Mouse (Mus musculus) monocyte, adult 5-6 weeks (primary cell): ENCODE data around the gene Ppa2. TPM values are rescaled to one million over a fixed set of nuclear protein-coding genes. Genes with fewer than 3 reads are reported as not detected.

Experiments
- ATAC-seq: fragments of 153-309, 156-312 bp; replicated peaks from 2 replicates; pipeline ENCODE4 v1.8.0; 2017; ENCODE audit warnings: mild to moderate bottlenecking; ENCODE audit not compliant: low TSS enrichment, insufficient number of reproducible peaks, severe bottlenecking, poor library complexity, low FRiP score
- total RNA-seq: library from RNA; stranded (forward); fragments of 200-1000, 200-491, 200-594 nt; gene quantifications from 3 replicates; pipeline ENCODE4 v1.2.3, GENCODE M21; 2017

Ppa2 gene
- total RNA-seq, 1 experiment from 2014 or later, result 39.6 TPM

GRCm38 (mm10) chr3:133325135-133325534, 15.2 kb downstream of the Ppa2 start:
- ATAC-seq, result no peak

GRCm38 (mm10) chr3:133328551-133328950, 18.6 kb downstream of the Ppa2 start:
- ATAC-seq, result no peak

- ATAC-seq, result no peak
These were observed 19.5 kb downstream of the Ppa2 start for GRCm38 (mm10) chr3:133329406-133329805.

DNA sequence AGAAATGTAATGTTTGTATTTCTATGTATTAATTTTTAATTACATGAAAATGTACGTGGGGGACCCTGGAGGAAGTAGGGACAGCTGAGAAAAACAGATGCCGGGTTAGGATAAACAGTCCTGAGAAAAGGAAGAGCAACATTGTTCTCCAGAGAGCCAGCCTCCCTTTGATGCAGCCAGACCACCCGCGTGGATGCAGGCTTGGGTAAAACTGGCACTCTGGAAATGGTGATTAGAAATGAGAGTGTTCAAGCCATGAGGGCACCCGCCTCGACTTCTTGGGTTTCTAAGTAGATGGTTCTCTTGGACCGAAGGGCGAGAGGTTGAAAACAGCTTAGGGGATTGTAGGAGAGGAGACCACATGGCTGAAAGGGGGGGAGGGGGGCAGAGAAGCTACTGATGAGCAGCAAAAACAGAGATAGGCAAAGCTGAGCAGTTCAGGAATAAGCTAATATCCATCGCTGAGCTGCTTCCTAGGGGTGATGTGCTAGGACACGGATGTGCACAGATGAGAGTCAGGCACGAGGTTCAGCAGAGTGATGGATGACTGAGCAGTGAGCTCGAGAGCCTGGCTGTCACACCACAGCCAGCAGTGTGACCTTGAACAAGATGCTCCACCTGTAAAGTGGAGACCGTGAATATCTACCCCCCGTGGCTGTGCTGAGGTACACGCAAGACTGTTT, 21.4 kb downstream of the Ppa2 start:
- no peak for ATAC-seq

- ATAC-seq, result no peak
These were observed 22.4 kb downstream of the Ppa2 start for GRCm38 (mm10) chr3:133332280-133332679.

- ATAC-seq, result no peak
These were observed 23.6 kb downstream of the Ppa2 start for GRCm38 (mm10) chr3:133333267-133334170.

DNA sequence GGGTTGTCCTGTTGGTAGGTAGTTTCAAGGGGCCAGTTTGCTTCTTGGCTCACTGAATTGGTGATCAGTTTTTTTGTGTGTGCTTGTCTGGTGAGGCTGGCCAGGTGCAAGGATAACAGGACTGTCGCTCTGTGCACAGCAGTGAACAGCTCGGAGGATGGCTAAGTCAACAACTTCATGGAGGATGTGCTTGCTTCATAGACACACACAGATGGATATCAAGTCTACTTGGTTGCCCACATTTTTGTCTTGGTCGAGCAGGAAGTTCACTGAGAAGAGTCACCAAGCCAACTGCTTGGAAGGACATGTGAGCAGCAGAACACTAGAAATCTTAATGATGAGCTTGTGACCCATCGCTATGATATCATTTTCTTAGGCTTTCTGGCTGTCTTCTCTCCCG, 24.8 kb downstream of the Ppa2 start:
- no peak for ATAC-seq

GRCm38 (mm10) chr3:133335166-133335565, 25.3 kb downstream of the Ppa2 start:
- ATAC-seq, result no peak

GRCm38 (mm10) chr3:133336400-133336799, 26.5 kb downstream of the Ppa2 start:
- no peak; the same call in 1 of the 2 replicates for ATAC-seq

DNA sequence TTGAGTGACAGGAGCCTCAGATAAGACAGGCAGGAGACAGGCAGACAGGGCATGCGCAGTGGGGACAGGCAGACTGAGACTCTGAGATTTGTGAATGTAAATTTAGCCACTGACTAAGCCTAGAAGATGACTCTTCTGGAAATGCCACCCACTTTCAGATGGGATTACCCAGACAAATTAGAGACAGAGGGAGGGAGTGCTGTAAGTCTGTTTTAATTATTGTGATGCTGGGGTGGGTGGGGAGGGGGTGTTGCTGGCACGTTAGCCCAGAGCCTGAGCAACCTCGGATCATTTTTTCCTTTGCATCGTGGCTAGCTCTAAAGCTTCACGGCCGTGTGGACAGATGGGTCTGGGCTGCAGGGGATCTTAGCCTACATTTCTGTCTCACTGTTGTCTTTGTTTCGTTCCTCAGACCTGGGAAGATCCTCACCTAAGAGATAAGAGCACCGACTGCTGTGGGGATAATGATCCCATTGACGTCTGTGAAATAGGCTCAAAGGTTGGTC, 29.0 kb downstream of the Ppa2 start:
- no peak for ATAC-seq

GRCm38 (mm10) chr3:133339411-133339823, 29.5 kb downstream of the Ppa2 start:
- ATAC-seq, result no peak

- no peak for ATAC-seq
These were observed 31.2 kb downstream of the Ppa2 start for GRCm38 (mm10) chr3:133341106-133341505.

DNA sequence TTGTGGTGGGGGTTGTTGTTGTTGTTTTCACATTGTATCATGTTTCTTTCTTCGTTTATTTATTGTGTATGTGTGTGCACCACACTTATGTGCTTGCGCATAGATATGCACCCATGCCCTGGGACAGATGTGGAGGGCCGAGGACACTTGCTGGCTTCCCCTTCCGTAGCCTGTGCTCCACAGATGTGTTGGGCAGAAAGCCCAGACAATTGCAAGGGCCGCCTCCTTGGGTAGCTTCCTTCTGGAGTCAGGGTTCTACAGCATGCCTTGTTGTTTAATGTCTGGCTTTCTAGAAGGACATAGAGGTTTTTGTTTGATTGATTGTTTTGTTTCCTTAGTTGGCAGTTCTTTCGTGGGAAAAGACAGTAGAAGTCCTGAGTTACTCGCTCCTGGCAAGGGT, 37.6 kb downstream of the Ppa2 start:
- no peak for ATAC-seq

GRCm38 (mm10) chr3:133348847-133349246, 38.9 kb downstream of the Ppa2 start:
- ATAC-seq, result no peak

DNA sequence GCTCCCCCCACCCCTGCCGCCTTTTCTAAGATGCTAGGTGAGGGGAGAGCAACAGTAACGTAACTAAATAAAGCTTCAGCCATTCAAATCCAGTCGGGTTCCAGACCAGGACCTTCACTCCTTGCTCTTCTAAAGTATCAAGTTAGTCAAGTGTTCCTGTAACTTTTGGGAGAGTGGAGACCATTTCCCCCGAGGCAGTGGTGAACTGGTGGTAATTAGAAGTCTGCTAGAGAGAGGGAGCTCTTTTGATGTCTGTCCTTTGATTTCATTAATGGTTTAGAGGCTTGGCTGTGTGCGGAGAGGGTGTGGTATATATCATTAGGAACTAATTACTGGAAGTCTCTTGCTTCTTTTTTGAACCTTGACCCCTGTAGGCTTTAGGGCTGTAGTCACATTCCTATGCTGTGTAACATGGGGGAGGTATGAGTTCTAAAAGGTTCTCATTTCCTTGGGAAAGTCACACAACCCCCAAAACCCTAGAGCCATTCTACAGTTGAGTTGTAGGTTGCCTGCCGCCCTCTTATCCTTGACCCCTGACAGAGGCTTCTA, 47.6 kb downstream of the Ppa2 start:
- no peak for ATAC-seq

DNA sequence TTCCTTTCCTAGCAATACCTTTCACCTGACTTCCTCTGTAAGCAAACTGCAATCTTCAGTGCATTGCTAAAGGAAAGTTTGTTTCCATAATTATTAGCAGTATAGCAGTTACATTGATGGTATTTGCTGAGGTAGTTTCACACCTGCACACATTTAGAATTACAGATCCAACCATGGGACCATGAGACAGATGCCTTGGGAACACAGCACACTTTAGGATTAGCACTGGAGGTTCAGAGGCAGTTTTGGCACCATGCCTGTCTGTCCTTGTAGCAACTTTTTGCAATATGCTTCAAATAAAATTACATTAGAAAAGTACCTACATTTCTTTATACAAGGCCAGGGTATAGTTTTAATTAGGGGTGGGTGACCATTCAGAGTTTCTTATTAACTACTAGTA, 48.1 kb downstream of the Ppa2 start:
- ATAC-seq, result no peak

DNA sequence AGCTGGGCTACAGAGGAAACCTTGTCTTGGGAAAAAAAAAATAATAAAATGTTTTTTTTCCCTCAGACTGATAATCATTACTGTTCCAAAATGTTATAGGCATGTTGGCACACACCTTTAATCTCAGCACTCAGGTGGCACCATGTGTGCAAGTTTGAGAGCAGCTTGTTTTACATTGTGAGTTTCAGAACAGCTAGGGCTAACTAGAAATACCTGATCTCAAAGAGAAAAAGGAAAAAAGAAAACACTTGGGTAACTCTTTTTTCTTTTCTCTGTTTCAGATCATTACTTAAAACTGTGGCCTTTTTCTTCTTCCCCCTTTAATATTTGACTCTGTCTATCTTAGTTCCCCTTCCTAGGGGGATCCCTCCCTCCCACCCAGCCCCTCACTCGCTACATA, 51.5 kb downstream of the Ppa2 start:
- ATAC-seq, result no peak

DNA sequence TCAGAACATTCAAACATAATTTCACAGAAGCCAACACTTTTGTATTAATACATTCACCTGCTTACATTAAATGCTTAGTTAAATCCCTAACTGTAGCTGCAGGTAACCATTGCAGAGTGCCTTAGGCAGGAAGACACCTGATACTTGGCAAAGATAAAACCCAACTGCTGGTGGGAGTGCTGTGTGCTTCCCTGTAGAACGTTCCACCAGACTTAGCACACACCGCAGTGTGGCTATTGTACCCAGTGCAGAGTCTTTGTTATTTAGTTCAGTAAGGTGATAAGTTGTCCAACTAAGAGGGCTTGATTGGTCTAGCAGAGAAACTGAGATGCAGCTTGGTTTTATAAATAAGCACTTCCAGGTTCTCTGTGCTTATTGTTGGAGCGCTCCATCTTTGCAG, 54.2 kb downstream of the Ppa2 start:
- ATAC-seq, result no peak

- no peak for ATAC-seq
These were observed 56.2 kb downstream of the Ppa2 start for GRCm38 (mm10) chr3:133366096-133366495.

DNA sequence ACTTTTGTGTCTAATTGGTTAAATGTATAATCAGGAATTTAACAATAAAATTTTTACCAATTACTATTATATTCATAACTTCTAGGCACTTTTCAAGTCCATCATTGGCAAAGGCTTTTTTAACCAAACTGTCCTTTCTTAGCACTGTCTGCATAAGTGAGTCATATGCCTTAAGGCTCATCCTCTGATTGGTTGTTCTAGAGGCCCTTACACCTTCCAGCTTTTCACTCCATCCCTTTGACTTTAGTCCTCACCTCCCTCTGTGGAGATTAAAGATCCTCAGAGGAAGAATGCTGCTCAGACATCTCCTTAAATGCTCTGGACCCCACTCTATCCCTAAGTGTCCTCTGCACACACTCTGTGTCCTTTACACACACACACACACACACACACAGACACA, 68.3 kb downstream of the Ppa2 start:
- no peak for ATAC-seq
